8 mouse cellular contexts compared by ENCODE assay signal in genomic region chr11:69109032-69109900, GRCm38 (mm10). TPM values are rescaled to one million over a fixed set of nuclear protein-coding genes. Genes with fewer than 3 reads are reported as not detected.
DNase-seq lines count a peak whose midpoint lies in the region; ATAC-seq and TF ChIP-seq lines count a peak whose summit lies in the region.

No protein-coding gene starts in this region.

- no peaks in the 10 kb centered on the region for H3K9me3 ChIP-seq in kidney, embryonic 15.5 days (replicated peaks)
- no peaks in the 10 kb centered on the region for H3K9me3 ChIP-seq in intestine, postnatal 0 days (ENCODE audit: control insufficient read depth)

- no peak overlapping the region for H3K27ac ChIP-seq in kidney, embryonic 15.5 days
- H3K27ac ChIP-seq in kidney, adult 2 months (ENCODE audit: insufficient read depth, low read depth, low read length) = no peak overlapping the region
- no peak overlapping the region for H3K27ac ChIP-seq in intestine, postnatal 0 days (ENCODE audit: low read depth, low read length)

- DNase-seq in cerebellum, postnatal 25 days = peak; percentile 24 to 28
- DNase-seq in cerebellum, adult 8-10 months = no peak
- no peak for DNase-seq in kidney, adult 2 months
- peak; percentile 7 for DNase-seq in CD4-positive helper T cell, adult 2 months (ENCODE audit: low read depth, low spot score)
- no peak for DNase-seq in embryo, embryonic 11 days
- DNase-seq in spleen, adult 18-20 months = no peak

- H3K9ac ChIP-seq in kidney, embryonic 15.5 days = no peak overlapping the region
- H3K9ac ChIP-seq in intestine, postnatal 0 days (ENCODE audit: low read depth, low read length) = no peak overlapping the region

- peak overlapping the region; percentile 63; the same call in 1 of the 2 replicates for H3K4me2 ChIP-seq in kidney, embryonic 15.5 days
- H3K4me2 ChIP-seq in intestine, postnatal 0 days (replicated peaks; ENCODE audit: low read depth) = peak overlapping the region; percentile 65; the same call in 1 of the 2 replicates

- H3K4me3 ChIP-seq in kidney, embryonic 15.5 days (replicated peaks) = no peak overlapping the region
- H3K4me3 ChIP-seq in kidney, adult 2 months (ENCODE audit: insufficient read depth, low read depth, low read length) = no peak overlapping the region
- no peak overlapping the region for H3K4me3 ChIP-seq in intestine, postnatal 0 days (ENCODE audit: low read depth, low read length)

- no peak; the same call in 1 of the 2 replicates for ATAC-seq in kidney, embryonic 15.5 days (replicated peaks; ENCODE audit: low FRiP score)
- ATAC-seq in intestine, postnatal 0 days = no peak

- H3K27me3 ChIP-seq in kidney, embryonic 15.5 days = peaks cover 10% of the 10 kb centered on the region; the same call in 1 of the 2 replicates
- no peaks in the 10 kb centered on the region for H3K27me3 ChIP-seq in kidney, adult 2 months (replicated peaks; ENCODE audit: control insufficient read depth, insufficient read depth, low read length)
- H3K27me3 ChIP-seq in intestine, postnatal 0 days (replicated peaks; ENCODE audit: control insufficient read depth, insufficient read depth, low read length) = no peaks in the 10 kb centered on the region

- TF ChIP-seq CTCF in kidney, adult 2 months (conservative IDR thresholded peaks at IDR 0.05; ENCODE audit: insufficient read depth, insufficient read length, low read depth, low read length) = no peak
- no peak for TF ChIP-seq CTCF in intestine, postnatal 0 days (IDR thresholded peaks at IDR 0.05; ENCODE audit: low read depth)

- WGBS in kidney, embryonic 15.5 days = 85% methylated on average over 13 of the region's 13 CpGs
- 91% methylated on average over 13 of the region's 13 CpGs for WGBS in kidney, adult 2 months
- 80% methylated on average over 13 of the region's 13 CpGs for WGBS in intestine, postnatal 0 days

- peaks cover 54% of the 10 kb centered on the region for H3K36me3 ChIP-seq in kidney, embryonic 15.5 days
- peaks cover 21% of the 10 kb centered on the region for H3K36me3 ChIP-seq in kidney, adult 2 months (ENCODE audit: control insufficient read depth, insufficient read depth, low read length)
- peaks cover 53% of the 10 kb centered on the region for H3K36me3 ChIP-seq in intestine, postnatal 0 days (ENCODE audit: control insufficient read depth, insufficient read depth)

- peaks cover 18% of the 10 kb centered on the region for H3K4me1 ChIP-seq in kidney, embryonic 15.5 days
- no peaks in the 10 kb centered on the region for H3K4me1 ChIP-seq in kidney, adult 2 months (ENCODE audit: control insufficient read depth, insufficient read depth, low read length)
- H3K4me1 ChIP-seq in intestine, postnatal 0 days (replicated peaks; ENCODE audit: control insufficient read depth, insufficient read depth, low read length) = no peaks in the 10 kb centered on the region

- no peak for TF ChIP-seq POLR2A in kidney, adult 2 months (IDR thresholded peaks at IDR 0.05; ENCODE audit: low read depth, low read length)

RNA-seq across cellular contexts. Expression of gene Hes7, which starts 10.9 kb away (rescaled TPM):
- 0.42 and 0.46 TPM in 2 replicates for polyA plus RNA-seq in kidney, embryonic 15.5 days (2015; fragmentation: Nextera tagmentation; extraction: Ambion mirVana)
- polyA plus RNA-seq in kidney, adult 2 months (2012; rRNA removed) = 0.18 and 0.19 TPM in 2 replicates
- 0.21 and 0.37 TPM in 2 replicates for polyA plus RNA-seq in intestine, postnatal 0 days (2015; fragmentation: Nextera tagmentation; extraction: Ambion mirVana)

RNA-seq across cellular contexts. Expression of gene 9130213A22Rik, which starts 13.1 kb away (rescaled TPM):
- polyA plus RNA-seq in kidney, embryonic 15.5 days (2015; fragmentation: Nextera tagmentation; extraction: Ambion mirVana) = 0.27 and 0.51 TPM in 2 replicates
- 0.74 and 0.79 TPM in 2 replicates for polyA plus RNA-seq in kidney, adult 2 months (2012; rRNA removed)
- 0.12 and 0.37 TPM in 2 replicates for polyA plus RNA-seq in intestine, postnatal 0 days (2015; fragmentation: Nextera tagmentation; extraction: Ambion mirVana)

RNA-seq across cellular contexts. Expression of gene Per1, which starts 14.2 kb away (rescaled TPM):
- 12.1 and 13.7 TPM in 2 replicates for polyA plus RNA-seq in kidney, embryonic 15.5 days (2015; fragmentation: Nextera tagmentation; extraction: Ambion mirVana)
- polyA plus RNA-seq in kidney, adult 2 months (2012; rRNA removed) = 13.5 and 14.7 TPM in 2 replicates
- 7.2 and 11.3 TPM in 2 replicates for polyA plus RNA-seq in intestine, postnatal 0 days (2015; fragmentation: Nextera tagmentation; extraction: Ambion mirVana)

RNA-seq across cellular contexts. Expression of gene Aloxe3, which starts 16.4 kb away (rescaled TPM):
- polyA plus RNA-seq in kidney, embryonic 15.5 days (2015; fragmentation: Nextera tagmentation; extraction: Ambion mirVana) = 0.60 and 1.3 TPM in 2 replicates
- polyA plus RNA-seq in kidney, adult 2 months (2012; rRNA removed) = 0.39 and 0.48 TPM in 2 replicates
- polyA plus RNA-seq in intestine, postnatal 0 days (2015; fragmentation: Nextera tagmentation; extraction: Ambion mirVana) = 0.31 and 0.82 TPM in 2 replicates

RNA-seq across cellular contexts. Expression of gene Vamp2, which starts 21.0 kb away (rescaled TPM):
- 83.5 and 101 TPM in 2 replicates for polyA plus RNA-seq in kidney, embryonic 15.5 days (2015; fragmentation: Nextera tagmentation; extraction: Ambion mirVana)
- 102 and 106 TPM in 2 replicates for polyA plus RNA-seq in kidney, adult 2 months (2012; rRNA removed)
- 45.3 and 50.3 TPM in 2 replicates for polyA plus RNA-seq in intestine, postnatal 0 days (2015; fragmentation: Nextera tagmentation; extraction: Ambion mirVana)

Comparison
In these comparisons a context has a peak if more than half of its experiments do, and no peak if none do; other contexts are left out.
1. DNase-seq: peak in cerebellum, postnatal 25 days (2 of 2) and CD4-positive helper T cell, adult 2 months (single experiment); none in cerebellum, adult 8-10 months (single experiment), kidney, adult 2 months (single experiment), embryo, embryonic 11 days (single experiment) and spleen, adult 18-20 months (0 of 2).